Mouse (Mus musculus) adipocyte (in vitro differentiated cells): ENCODE results near the gene Rrp9.

Experiments
- DNase-seq: peaks from one replicate; pipeline ENCODE4 v3.0.0-alpha.2; 2016; ENCODE audit warnings: low spot score

Gene Rrp9

DNA sequence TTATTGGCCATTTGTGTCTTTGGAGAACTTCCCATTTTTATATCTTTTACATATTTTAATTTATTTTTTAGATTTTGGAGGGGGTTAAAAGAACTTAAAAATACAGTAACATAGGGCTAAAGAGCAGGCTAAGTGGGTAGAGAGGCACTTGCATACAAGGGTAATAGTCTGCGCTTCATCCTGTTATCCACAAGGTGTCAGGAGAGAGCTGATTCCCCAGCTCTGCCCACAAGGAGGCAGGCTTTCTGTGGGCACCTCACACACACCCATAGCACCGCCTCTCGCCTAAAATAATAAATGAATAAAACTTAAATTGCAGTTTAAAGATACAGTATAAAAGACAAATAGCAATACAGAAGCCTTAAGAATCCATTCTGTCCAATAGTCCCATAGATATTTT, 56.1 kb downstream of the Rrp9 start:
- peak; percentile 58 for DNase-seq

DNA sequence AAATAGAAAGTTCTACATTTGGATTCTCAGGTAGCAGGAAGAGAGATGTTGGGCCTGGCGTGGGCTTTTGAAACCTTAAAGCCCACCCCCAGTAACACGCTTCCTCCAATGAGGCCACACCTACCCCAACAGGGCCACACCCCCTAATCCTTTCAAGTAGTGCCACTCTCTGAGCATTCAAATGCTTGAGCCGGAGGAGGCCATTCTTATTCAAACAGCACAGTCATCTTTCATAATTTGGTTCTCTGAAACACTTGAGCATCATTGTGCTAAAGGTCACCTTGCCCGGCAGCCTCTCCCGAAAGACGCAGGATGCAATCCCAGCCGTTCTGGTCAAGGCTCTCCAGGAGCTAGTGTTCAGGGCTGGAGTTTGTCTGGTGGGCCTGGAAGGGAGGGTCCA, 58.5 kb downstream of the Rrp9 start:
- no peak for DNase-seq

DNA sequence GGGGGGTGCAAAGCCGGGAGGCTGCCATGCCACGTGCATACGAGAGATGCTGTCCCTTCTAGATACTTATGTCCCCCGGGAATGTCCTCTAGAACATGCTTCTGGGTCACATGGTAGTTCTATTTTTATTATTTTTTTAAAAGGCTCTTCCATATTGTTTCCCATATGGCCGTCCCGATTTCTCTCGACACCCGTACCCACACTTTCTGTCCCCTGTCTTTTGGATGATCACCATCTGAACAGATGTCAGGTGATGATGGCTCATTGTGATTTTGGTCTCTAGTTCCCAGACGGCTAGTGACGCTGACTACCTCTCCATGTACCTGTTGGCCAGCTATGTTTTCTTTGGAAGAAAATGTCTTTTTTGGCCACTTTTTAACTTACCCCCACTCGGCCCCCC, 59.2 kb downstream of the Rrp9 start:
- no peak for DNase-seq
